Mouse (Mus musculus) bone marrow, adult 2 months (tissue): Measurements from ENCODE around the gene Muc2.

Experiments
- CTCF ChIP-seq: fragments of 200-500 bp; IDR thresholded peaks from 2 replicates; pipeline ENCODE4 v1.5.1; 2011; ENCODE audit warnings: low read length, control low read depth; ENCODE audit not compliant: control insufficient read depth, insufficient read depth
- POLR2A ChIP-seq: fragments of 200-500 bp; IDR thresholded peaks from 2 replicates; pipeline ENCODE4 v1.6.1; 2011; ENCODE audit warnings: low read depth, mild to moderate bottlenecking, control low read depth, low read length, borderline replicate concordance; ENCODE audit not compliant: control insufficient read depth

- TF ChIP-seq POLR2A, result no peak
- TF ChIP-seq CTCF, result no peak
Observed at GRCm38 (mm10) chr7:141758291-141758690, 68.2 kb downstream of the Muc2 start.
